Mouse (Mus musculus): Measurements from ENCODE around the gene Ddx42.
"Not testable (repeated sequence)": the region's sequence is repeated elsewhere in the genome, so short reads cannot be mapped to it uniquely, and the experiment has no call there.

The Ddx42 gene

GRCm38 (mm10) chr11:106201337-106202122, 15.2 kb upstream of the Ddx42 start:
- DNase-seq (ENCODE audit: low read depth, low spot score): no peak

- no peak for DNase-seq (ENCODE audit: low read depth, low spot score)
Measured at GRCm38 (mm10) chr11:106202123-106202465, 14.6 kb upstream of the Ddx42 start, which contains the start of gene Strada. TSS of gene Strada (minus strand) at chr11:106202168.

GRCm38 (mm10) chr11:106212771-106213170, 4.0 kb upstream of the Ddx42 start:
- DNase-seq (ENCODE audit: low read depth, low spot score): no peak

- no peak for DNase-seq (ENCODE audit: low read depth, low spot score)
Measured at GRCm38 (mm10) chr11:106214856-106215255, 1.9 kb upstream of the Ddx42 start.

- no peak for DNase-seq (ENCODE audit: low read depth, low spot score)
Measured at GRCm38 (mm10) chr11:106215450-106215859, 1.3 kb upstream of the Ddx42 start.

GRCm38 (mm10) chr11:106215927-106216729, 598 bp upstream of the Ddx42 start, which contains the start of gene Ccdc47:
TSS of gene Ccdc47 (minus strand) at chr11:106216344.
- DNase-seq (ENCODE audit: low read depth, low spot score): peak; percentile 99

GRCm38 (mm10) chr11:106220603-106221002, 3.9 kb downstream of the Ddx42 start:
- DNase-seq (ENCODE audit: low read depth, low spot score): no peak

GRCm38 (mm10) chr11:106233978-106234377, 17.3 kb downstream of the Ddx42 start:
- not testable (repeated sequence) for DNase-seq (ENCODE audit: low read depth, low spot score)

GRCm38 (mm10) chr11:106246834-106247233, 30.1 kb downstream of the Ddx42 start:
- peak; percentile 73 for DNase-seq (ENCODE audit: low read depth, low spot score)

- DNase-seq (ENCODE audit: low read depth, low spot score): no peak
Measured at GRCm38 (mm10) chr11:106249326-106249725, 32.6 kb downstream of the Ddx42 start.

GRCm38 (mm10) chr11:106254767-106255166, 38.0 kb downstream of the Ddx42 start:
- DNase-seq (ENCODE audit: low read depth, low spot score): no peak

GRCm38 (mm10) chr11:106255174-106255573, 38.4 kb downstream of the Ddx42 start:
- DNase-seq (ENCODE audit: low read depth, low spot score): no peak

GRCm38 (mm10) chr11:106255685-106256451, 39.1 kb downstream of the Ddx42 start, which contains the start of the genes Ftsj3 and Psmc5:
TSS of gene Ftsj3 (minus strand) at chr11:106256079.
TSS of gene Psmc5 (plus strand) at chr11:106256154.
- DNase-seq (ENCODE audit: low read depth, low spot score): peak; percentile 97

- no peak for DNase-seq (ENCODE audit: low read depth, low spot score)
Measured at GRCm38 (mm10) chr11:106256775-106257174, 40.0 kb downstream of the Ddx42 start.

- DNase-seq (ENCODE audit: low read depth, low spot score): no peak
Measured at GRCm38 (mm10) chr11:106260826-106261450, 44.2 kb downstream of the Ddx42 start.

GRCm38 (mm10) chr11:106263963-106264362, 47.2 kb downstream of the Ddx42 start:
- no peak for DNase-seq (ENCODE audit: low read depth, low spot score)

- no peak for DNase-seq (ENCODE audit: low read depth, low spot score)
Measured at GRCm38 (mm10) chr11:106264988-106265387, 48.3 kb downstream of the Ddx42 start.

GRCm38 (mm10) chr11:106265570-106265969, 48.8 kb downstream of the Ddx42 start:
- DNase-seq (ENCODE audit: low read depth, low spot score): no peak

- DNase-seq (ENCODE audit: low read depth, low spot score): no peak
Measured at GRCm38 (mm10) chr11:106266431-106266830, 49.7 kb downstream of the Ddx42 start.

GRCm38 (mm10) chr11:106267311-106267852, 50.7 kb downstream of the Ddx42 start:
- DNase-seq (ENCODE audit: low read depth, low spot score): no peak

GRCm38 (mm10) chr11:106267871-106268270, 51.1 kb downstream of the Ddx42 start:
- no peak for DNase-seq (ENCODE audit: low read depth, low spot score)
